Mouse (Mus musculus) lung, adult 18-20 months (tissue): Measurements from ENCODE around the gene Fam172a.
"Not testable (repeated sequence)": the region's sequence is repeated elsewhere in the genome, so short reads cannot be mapped to it uniquely, and the experiment has no call there.

Experiments
- DNase-seq, 2 experiments: peaks; one replicate each; pipeline ENCODE4 v3.0.0; 2022; ENCODE audit warnings: mixed read lengths in 2 of 2

Fam172a gene

GRCm38 (mm10) chr13:77701733-77702132 is at the start of gene Fam172a:
Fam172a (plus strand) TSS chr13:77702033.
- not testable (repeated sequence) for DNase-seq

- no peak for DNase-seq
Observed at GRCm38 (mm10) chr13:77688651-77689050, 13.2 kb upstream of the Fam172a start.

- DNase-seq = peak; percentile 92 to 94
Observed at GRCm38 (mm10) chr13:77708514-77709013, 6.7 kb downstream of the Fam172a start.

DNA sequence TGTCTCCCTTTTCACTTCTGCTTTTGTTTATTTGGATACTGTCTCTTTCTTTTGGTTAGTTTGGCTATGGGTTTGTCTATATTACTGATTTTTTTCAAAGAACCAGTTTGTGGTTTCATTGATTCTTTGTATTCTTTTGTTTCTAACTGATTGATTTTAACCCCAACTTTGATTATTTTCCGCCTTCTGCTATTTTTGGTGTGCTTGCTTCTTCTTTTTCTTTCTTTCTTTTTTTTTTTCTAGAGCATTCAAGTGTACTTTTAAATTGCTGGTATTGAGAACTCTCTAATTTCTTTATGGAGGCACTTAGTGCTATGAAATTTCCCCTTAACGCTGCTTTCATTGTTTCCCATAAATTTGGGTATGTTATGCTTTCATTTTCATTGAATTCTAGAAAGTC is 15.7 kb downstream of the Fam172a start:
- DNase-seq = no peak

GRCm38 (mm10) chr13:77742822-77743221 is 41.0 kb downstream of the Fam172a start:
- no peak for DNase-seq

DNA sequence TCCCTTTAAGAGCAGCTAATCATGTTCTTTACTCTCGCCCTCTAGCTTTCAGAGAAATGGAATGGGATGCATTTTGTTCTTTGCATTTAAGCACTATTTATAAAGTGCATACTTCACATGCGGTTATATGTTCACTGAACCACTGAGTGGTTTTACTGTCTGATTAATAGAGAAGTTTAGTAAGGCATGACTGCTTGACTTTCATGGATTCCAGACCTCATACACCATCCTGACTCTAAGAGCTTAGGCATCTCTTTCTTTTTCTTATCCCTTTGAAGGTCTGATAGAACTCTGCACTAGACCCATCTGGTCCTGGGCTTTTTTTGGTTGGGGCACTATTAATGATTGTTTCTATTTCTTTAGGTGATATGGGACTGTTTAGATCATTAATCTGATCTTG is 75.8 kb downstream of the Fam172a start:
- DNase-seq = no peak

DNA sequence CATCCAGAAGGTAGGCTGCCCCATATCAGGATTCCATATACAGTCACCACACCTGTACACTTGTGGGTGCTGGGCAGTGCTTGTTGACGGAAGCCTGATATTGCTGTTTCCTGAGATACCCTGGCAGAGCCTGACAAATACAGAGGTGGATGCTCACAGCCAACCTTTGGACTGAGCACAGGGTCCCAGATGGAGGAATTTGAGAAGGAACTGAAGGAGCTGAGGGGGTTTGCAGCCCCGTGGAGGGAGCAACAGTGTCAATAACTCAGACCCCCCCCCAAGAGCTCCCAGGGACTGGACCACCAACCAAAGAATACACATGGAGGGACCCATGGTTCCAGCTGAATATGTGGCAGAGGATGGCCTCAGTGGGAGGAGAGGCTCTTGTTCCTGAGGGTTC is 105.5 kb downstream of the Fam172a start:
- not testable (repeated sequence) for DNase-seq

DNA sequence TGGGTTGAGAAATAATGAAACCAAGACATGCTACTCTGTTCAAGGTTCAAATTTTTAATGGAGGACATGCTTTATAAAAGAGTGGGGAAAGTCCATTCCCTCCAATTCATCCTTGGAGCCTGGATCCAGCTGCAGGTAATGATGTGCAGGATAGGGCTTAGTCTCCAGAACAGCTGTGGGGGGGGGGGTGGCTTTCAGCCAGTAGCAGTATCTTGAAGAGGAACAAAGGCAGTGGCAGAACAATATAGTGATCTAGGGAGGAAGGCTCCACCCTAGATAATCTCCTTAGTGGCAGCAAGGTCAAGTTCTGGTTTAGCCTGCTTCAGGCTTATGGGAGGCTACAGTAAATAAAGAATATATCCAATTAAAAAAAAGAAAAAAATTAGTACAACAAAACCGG is 108.6 kb downstream of the Fam172a start:
- DNase-seq = no peak

- no peak for DNase-seq
Observed at GRCm38 (mm10) chr13:77826138-77826537, 124.3 kb downstream of the Fam172a start.

GRCm38 (mm10) chr13:77843017-77843654 is 141.3 kb downstream of the Fam172a start:
- DNase-seq = peak in 1 of 2 experiments; percentile 1

DNA sequence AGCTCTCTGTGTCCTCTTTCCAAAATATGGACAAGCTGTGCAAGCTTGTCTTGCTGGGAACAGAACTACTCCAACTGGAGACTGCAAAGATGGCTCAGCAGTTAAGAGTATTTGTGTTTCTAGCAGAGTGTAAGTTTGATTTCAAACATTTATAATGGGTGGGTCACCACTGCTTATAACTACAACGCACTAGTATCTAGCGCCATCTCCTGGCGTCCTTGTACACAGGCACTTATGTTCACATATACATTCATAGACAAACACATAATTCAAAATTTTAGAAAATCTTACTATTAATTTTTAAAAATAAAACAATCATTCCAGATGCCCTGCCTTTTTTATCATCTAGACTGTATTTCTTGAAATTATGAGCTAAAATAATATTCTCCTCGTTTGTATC is 147.0 kb downstream of the Fam172a start:
- DNase-seq = no peak

DNA sequence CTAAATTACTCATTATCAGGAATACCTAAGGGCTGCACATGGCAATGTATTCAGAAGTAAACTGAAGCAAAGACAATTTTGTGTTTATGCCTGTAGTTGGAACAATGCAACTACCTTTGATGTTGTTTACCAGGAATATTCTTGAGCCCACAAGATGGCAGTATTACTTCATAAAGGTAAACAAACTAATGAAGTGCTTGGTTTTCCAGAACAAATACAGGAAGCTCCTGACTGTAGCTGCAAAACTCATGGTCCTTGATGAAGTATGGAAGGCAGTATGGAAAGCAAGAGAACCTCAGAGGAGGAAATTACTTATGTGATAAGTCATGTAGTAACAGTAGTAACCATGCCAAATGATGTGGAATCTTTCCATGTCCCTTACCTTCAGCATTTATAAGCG is 163.0 kb downstream of the Fam172a start:
- DNase-seq = no peak

GRCm38 (mm10) chr13:77868314-77868713 is 166.5 kb downstream of the Fam172a start:
- no peak for DNase-seq

GRCm38 (mm10) chr13:77878120-77878519 is 176.3 kb downstream of the Fam172a start:
- DNase-seq = no peak

GRCm38 (mm10) chr13:77878545-77878944 is 176.7 kb downstream of the Fam172a start:
- DNase-seq = no peak

- DNase-seq = no peak
Observed at GRCm38 (mm10) chr13:77897619-77898018, 195.8 kb downstream of the Fam172a start.

DNA sequence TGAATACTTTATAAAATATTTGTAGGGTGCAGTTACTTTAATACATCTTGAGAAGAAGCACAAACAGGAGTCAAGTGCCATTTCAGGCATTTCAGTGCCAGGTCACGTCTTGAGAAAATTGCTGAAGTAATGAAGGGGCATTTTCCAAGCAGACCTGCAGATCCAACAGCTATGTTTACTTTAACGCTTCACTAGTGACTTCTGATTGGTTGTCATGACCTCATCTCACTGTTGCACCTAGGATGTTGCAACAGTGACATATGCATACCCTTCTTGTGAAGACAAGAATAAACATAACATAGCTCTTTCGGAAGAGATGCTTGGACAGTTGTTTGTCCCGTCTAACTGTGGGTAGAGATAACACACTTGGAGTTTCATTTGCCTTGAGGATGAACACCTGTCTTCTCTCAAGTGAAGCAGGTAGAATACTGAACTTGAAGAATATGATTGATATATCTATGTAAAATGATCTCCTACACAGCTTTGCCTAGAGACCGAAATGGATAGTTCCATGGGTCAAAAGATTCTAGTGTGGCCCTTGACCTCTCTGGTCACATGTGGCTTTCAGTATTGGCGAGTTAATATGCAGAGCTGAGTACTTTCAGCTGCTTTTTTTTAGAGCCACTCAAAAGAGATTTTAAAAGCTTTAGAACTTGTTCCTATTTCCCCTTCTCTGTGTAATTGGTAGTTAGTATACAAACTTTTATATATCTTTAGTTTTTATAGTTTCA is 196.4 kb downstream of the Fam172a start:
- DNase-seq = no peak

DNA sequence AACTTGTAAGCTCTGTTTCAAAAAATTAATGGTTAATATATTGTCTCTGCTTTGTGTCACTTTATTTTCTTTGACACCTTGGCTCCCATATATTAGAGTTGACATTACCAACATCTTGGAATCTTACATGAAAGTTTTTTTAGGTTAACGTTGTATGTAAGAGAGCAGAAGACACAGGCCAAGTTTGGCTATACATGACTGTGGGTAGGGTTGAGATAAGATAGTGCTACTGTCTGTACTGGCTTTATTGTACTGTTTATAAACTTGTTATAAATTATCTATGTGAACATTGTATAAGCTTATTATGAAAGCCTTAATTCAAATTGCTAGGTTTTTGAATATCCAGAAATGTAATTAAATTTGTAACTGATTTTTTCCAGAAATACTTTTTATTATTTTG is 197.9 kb downstream of the Fam172a start:
- no peak for DNase-seq

DNA sequence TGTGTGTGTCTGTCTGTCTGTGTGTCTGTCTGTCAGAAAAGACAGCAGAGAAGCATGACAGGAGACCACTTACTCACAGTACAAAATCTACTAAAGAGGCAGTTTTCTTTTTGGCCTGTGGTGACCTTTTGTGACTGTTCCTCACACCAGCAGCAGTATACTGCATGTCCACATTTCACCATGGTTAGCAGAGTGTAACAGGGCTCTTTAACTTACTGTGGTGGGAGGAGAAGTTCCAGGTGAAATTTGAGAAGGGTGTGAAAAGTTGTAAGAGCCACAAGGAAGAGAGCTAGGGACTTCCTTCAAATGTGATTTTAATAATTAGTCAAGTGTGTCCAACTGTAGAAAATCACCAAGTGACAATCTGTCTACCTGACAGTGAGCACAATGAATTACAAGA is 199.0 kb downstream of the Fam172a start:
- DNase-seq = no peak

- DNase-seq = no peak
Observed at GRCm38 (mm10) chr13:77909184-77909583, 207.4 kb downstream of the Fam172a start.

DNA sequence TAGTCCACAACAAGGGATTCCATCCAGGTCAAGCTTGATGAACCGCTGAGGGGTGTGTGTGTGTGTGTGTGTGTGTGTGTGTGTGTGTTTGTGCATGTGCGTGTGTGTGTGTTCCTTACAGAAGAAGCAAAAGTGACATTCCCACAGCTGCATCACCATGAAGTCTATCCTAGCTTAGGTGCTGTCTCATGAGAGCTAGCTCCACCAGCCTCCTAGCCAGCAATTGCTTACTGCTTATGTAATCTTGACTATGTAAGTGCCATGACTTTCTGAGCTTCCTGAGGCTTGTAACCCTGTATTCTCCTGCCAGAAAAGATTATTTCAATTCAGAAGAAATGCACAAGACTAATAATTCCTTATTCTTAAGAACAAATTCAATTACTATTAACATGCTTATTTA is 221.0 kb downstream of the Fam172a start:
- DNase-seq = no peak

DNA sequence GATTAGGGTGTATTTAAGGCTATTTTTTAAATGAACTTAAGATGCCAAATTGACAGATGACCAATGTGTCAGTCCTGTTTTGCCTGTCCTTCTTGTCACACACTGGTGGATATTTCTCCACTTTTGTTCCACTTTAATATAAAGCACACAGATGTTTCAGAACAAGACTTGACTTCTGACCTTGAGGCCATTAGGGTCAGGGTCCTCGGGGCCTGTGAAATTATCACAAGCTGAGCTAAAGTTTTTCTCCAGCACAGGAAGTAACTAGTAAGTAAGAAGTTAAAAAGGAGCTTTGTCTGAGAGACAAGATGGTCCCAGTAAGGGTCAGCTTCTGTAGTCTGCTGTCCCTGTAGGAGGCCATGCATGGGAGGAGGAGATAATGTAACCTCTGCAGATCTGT is 255.8 kb downstream of the Fam172a start:
- no peak for DNase-seq

DNA sequence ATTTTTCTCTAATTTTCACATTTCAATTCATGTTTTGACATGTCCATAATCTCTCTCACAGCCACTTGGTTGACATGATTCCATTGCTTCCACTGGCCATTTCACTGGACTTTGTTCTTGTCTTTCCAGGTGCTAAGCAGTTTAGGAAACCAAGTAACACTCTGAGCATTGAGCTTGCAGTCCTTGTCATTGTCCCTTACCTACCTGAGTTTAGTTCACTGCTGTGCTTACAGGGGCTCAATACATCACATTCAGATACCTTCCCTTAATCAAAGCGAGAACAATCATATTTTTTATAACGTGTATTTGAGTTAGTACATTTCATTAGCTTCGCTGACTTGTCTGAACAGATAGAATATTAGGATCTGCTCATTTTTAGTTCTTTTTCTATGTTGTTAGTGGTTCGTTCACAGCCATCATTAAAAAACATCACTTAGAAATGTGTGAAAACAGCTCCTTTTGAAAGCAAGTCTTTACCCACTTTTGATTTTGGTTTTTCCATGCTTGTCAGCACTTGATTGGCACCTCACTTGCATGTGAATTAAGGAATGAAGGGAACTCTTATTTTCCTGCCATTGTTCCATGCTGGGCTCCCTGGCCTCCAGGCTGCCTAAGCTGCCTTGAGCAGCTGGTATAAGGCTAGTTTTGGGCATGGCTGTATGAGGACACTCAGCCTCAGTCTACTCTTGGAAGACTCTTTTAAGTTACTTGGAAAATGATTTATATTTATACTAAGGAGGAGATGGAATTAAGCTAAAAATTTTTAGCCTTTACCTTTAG is 257.9 kb downstream of the Fam172a start:
- no peak for DNase-seq

DNA sequence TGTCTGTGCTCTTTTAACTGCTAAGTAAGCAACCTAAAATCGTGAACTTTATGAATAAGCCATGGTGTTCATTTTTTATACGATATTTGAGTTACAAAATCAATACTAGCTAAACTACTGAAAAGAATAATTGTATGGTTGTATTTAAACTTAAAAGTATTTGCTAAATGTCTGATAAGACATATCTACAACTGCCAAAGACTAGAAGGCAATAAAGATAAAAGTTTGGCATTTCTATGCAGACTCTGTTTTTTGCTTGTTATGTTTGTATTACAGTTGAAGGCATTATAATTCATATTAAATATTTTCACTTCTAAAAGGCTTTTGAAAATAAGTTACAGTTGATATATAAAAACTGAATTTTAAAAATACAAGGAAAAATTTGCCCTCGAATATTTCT is 274.4 kb downstream of the Fam172a start:
- no peak for DNase-seq
